Mouse (Mus musculus) urinary bladder, postnatal 36 days (tissue): ENCODE measurements around the gene Prpf3.
A peak's percentile ranks its signal among the peaks of the same experiment; 100 is the strongest.
"Not testable (repeated sequence)": the region's sequence is repeated elsewhere in the genome, so short reads cannot be mapped to it uniquely, and the experiment has no call there.

ENCODE experiments used
- DNase-seq, 2 experiments: peaks; one replicate each; pipeline ENCODE4 v3.0.0; 2022; ENCODE audit warnings: low spot score in 2 of 2, mixed read lengths in 1 of 2

Gene Prpf3

DNA sequence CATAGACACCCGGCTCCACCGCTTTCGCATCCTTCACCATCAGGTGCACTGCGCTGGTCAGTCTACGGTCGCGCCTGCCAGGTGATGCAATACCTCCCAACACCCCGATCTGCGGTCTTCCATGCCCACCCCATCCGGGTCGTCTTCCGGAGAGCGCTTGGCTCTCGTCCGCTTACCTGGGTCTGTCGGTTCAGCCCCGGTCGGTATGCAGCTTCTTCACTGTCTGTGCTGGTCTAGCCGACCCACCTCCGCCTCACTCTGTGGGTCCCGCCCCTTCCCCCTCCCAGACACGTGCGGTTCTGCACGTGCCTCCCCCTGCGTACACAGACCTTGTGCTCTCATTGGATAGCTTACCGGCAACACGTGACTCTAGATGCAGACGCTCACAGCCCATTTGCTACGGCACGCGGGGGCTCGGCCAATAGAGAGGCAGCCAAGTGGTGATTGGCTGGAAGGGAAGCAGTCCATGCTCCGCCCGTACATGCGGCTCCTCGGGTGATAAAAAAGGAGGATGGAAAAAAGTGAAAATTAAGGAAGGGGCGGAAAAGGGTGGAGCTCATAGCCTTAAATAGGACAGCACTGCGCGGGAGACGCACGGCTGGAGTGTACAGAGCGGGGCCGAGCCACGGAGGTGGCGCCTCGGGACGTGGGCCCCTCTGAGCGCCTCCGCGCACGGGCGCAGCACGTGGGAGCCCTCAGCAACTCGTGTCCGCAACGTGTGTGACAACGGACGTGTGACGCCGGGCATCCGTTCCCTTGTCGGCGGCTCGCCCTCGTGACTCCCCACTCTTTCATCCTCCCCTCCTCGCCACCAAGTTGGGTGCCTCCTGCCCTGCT is 26.5 kb upstream of the Prpf3 start, which contains the start of gene Ciart:
TSS of gene Ciart (minus strand) at position 273 of the 837 bp plus-strand sequence.
- peak; percentile 86 to 96 for DNase-seq

DNA sequence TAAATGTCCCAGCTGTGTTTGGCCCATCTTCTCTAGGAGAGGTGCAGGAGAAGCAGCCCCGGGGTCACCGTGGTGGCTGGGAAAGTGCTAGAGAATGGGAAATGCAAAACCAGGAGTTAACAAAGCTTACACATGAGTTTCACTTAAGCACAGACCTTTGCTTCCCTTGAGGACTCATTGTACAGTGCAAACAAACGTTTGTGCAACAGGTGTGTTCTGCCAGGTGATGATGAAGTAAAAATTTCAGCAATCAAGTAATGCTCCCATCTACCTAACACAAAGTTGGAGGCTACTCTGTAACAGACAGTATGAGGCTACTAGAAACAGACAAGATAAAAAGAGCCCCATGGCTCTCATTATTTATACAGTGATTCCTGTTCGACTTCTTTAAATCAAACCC is 23.4 kb upstream of the Prpf3 start:
- DNase-seq, result no peak

DNA sequence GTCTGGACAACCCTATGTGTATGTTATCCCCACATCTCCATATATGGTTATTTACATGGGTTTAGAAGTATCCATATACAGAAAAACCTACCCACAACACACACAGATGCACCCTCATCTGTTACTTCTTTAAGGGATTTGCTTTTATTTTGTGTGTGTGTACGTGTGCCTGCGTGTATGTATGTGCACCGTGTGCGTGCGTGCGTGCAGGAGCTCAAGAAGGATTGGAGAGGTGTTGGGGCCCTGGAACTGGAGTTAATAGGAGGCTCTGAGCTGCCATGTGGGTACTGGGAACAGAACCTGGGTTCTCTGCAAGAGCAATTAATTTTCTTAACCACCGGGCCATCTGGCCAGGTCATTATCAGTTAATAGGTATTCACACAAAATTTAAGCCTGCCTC is 16.4 kb upstream of the Prpf3 start:
- no peak for DNase-seq

DNA sequence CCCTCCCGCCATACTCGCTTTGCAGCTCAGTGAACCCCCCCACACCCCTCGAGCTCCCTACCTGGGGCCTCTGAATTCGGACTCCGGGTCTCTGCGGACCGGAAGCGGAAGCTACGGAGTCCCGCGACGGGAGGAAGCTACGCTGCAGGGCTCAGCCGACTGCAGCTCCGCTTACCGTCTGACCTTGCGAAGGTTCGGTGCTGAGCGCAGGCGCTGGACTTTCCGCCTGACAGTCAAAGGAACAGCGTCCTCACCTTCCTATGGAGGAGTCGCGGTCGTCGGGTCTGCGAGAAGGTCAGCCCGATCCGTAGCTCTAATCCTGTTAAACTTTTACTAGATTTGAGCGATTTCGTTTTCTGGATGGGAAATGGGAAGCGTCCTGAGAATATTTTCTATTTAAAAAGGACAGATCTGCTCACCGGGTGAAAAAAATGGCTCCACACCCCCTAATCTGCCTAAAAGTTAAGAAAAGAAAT is 15.7 kb upstream of the Prpf3 start, which contains the start of gene Mrps21:
TSS of gene Mrps21 (minus strand) at position 128 of the 476 bp plus-strand sequence.
- peak; percentile 77 to 86 for DNase-seq

DNA sequence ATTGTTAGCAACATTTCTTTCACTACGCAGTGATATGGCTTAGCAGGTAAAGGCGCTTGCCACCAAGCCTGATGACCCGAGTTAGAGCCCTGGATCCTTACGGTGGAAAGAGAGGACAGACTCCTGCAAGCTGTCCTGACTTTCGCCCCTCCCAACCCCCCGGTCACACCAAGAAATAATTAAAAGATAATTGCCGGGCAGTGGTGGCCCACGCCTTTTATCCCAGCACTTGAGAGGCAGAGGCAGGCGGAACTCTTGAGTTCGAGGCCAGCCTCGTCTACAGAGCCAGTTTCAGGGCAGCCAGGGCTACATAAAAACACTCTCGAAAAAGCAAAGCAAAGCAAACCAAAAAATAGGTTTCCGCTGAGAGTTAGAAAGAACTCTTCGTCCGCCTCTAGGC is 15.3 kb upstream of the Prpf3 start:
- DNase-seq, result no peak

DNA sequence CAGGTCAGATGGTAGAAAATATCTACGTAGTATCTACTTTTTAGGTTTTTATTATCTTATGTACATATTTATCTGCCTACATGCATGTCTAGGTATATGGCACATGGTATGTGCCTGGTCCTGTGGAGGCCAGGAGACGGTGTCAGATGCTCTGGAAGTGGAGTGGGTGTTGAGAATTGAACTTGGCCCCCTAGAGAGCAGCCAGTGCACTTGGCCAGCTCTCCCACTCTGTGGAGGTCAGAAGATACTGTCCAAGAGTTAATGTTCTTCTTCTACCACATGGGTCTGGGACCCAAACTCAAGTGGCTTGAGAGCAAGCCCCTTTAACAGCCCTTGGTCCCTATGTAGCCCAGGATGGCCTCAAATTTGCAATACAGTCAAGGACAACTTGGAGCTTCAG is 11.7 kb upstream of the Prpf3 start:
- DNase-seq, result no peak

DNA sequence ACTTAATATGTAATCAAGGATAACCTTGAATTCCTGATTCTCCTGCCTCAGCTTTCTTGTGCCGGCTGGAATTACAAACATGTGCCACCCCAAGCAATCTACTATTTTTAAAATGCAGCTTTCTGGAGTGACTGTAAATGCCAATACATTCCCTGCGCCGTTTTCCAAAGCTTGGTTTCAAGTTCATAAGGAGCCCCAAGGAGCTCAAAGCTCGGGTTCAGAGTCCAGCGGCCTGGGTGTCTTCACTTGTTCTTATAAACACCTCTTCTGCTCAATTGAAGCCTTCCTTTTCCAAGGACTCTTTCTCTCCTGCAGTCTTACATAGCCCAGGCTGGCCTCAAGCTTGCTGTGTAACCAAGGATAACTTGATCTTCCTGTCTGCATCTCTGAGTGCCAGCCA is 10.4 kb upstream of the Prpf3 start:
- no peak for DNase-seq

DNA sequence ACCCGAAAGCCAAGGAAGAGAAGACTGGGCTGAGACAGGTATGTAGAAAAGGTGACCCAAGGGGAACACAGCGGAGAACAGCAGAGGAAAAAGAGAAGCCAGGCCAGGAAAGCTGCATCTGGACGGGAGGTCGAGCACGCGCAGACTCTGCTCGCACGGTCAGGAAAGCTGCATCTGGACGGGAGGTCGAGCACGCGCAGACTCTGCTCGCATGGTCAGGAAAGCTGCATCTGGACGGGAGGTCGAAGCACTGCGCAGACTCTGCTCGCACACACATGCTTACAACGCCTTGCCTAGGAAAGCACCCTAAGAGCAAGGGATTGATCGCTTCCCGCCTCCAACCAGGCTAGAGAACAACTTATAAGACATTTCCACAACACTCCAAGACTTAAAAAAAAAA is 9.9 kb upstream of the Prpf3 start:
- no peak for DNase-seq

DNA sequence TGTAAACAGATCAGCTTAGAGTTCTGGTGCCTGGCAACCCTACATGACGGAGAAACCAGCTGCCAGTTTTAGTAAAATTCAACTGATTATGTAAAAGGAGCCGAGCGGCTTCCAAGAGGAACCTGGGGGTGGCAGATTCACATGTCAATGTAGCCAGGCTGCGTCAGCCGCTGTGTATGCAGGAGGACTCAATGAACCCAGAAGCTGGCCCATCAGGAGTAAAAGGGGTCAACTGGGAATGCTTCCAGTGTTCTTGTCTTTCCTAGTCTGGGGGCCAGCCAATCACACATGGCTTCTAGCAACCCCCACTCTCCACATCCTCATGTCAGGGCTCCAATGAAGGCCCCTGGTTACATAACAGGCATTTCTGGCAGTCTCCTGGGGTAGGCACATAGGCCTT is 9.4 kb upstream of the Prpf3 start:
- no peak for DNase-seq

DNA sequence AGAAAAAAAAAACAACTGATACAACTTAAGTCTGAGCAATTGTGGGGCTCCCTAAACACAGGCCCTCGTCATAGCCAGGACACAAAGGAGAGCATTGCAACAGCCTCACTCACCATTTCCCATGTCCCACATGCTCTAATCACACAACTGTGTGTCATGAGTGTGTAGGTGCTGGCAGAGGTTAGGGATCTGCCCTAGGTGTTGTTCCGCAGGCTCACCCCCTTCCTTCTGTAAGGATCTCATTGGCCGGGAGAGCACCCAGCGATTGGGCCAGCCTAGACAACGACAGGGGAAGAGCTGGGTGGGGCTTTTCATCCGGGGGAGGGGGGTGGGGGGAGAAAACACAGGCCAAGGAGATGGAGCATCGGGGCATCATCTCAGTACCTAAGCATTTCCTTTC is 7.9 kb upstream of the Prpf3 start:
- DNase-seq, result no peak

DNA sequence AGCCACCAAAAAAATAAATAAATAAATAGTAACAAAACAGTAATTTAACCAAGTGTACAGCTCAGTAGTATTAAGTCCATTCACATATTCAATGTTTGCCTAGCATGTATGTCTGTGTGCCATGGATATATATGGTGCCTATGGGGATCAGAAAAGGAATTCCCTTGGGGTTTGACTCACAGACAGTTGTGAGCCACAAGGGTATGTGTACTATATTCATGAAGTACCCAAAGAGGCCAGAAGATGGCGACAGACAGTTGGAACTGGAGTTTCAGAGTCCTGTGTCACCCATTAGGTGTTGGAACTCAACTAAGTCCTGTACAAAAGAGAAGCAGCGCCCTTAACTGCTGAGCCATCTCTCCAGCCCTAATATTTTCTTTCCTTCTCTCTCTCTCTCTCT is 6.1 kb upstream of the Prpf3 start:
- peak; percentile 27 to 42 for DNase-seq

DNA sequence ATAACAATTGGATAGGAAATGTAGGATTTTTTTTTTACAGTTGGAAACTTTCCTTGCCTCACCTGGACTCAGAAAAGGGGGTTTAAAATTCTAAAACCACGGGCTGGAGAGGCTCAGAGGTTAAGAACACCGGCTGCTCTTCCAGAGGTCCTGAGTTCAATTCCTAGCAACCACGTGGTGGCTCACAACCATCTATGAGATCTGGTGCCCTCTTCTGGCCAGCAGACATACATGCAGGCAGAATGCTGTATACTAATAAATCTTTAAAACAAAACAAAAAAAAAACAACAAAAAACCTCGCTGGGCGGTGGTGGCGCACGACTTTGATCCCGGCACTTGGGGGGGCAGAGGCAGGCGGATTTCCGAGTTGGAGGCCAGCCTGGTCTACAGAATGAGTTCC is 5.5 kb upstream of the Prpf3 start:
- DNase-seq, result no peak

DNA sequence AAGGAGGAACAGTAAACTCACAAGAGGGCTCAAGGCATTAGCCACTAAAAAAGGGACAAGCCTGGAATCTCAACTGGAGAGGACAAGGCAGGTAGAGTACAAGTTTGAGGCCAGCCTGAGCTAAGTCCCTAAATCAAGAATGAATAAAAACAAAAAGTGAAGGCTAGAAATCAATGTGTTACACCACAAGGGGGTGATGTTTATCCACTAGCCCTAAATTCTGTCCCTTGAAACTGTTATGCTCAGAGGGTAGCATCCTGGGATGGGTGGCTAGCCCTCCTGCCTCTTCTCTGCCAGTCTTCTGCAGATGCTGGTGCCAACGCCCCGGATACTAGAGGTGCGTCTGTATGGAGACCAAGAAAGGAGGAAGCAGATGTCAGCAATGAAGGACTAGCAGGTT is 4.6 kb upstream of the Prpf3 start:
- DNase-seq, result no peak

DNA sequence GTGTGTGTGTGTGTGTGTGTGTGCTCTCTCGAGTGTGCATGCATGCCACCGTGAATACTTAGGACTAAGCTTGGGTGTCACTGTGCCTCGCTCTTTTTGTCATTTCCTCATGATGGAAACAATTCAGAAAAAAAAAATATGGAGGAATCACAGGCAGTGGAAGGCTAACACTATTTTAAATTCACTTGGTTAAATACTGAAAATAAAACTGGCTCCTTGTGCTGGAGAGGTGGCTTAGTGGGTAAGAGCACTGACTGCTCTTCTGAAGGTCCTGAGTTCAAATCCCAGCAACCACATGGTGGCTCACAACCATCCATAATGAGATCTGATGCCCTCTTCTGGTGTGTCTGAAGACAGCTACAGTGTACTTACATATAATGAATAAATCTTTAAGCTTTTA is 2.6 kb upstream of the Prpf3 start:
- DNase-seq, result not testable (repeated sequence)

DNA sequence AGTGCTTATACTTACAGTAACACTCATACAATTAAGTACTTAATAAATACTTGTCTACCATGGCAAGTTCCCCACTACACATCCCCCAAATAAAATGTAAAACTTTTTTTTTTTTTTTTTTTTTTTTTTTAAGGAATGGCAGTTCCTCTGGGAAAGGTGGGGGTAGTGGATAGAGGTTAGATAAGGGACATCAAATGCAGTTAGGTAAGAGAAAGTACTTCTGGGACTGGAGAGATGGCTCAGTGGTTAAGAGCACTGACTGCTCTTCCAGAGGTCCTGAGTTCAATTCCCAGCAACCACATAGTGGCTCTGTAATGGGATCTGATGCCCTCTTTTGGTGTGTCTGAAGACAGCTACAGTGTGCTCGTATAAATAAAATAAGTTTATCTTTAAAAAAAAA is 1.4 kb upstream of the Prpf3 start:
- DNase-seq, result not testable (repeated sequence)

DNA sequence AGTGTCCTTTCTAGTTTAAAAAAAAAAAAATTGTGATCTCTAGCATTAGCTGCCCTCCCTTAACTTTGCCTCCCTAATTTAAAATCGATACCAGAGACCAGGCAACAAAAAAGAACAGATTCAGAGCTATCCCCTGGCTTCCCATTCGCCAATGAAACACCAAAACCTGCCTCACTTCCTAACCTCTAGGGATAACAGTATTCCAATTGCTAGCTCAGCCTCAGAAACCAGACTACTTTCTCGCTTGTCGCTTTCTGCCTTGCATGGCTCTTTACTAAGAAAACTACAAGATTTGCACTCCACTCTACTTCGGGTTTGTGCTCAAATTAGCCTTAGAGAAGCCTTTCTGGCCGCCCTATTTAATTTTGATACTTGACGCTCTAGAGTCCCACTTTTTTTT is 430 bp upstream of the Prpf3 start:
- DNase-seq, result no peak

DNA sequence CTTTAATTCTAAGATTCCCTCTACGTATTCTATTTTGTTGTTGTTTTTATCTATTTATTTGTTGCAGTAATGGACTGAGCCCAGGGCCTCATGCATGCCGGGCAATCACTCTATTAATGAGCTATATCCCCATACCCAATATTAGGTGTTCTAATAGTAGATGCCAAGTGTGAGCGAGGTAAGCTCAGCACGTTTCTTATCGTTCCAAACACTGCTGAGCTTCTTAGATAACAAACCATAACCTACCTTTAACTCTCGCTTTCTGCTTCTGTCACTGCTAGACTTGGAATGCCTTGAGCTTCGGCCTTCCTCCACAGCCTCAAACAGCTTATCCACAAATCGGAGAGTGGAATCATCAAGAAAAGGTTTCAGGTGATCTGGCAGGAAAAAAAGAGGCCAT is 4.4 kb downstream of the Prpf3 start:
- no peak for DNase-seq

DNA sequence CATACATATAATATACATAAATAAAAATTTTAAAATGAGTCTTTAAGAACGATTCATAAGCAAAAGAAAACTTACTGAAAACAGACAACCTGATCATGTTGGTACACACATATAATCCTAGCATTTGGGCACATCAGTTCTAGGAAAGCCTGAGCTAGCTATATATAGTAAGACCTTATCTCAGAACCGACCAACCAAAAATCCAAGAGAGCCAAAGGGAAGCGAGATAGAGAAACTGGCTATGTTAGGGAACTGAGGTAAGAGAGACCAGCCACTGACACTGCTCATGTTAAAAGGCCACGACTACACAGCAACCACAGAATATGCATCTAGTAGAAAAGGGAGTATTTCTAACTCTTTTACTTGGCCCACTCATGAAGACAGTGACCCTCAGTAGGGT is 5.1 kb downstream of the Prpf3 start:
- DNase-seq, result no peak

DNA sequence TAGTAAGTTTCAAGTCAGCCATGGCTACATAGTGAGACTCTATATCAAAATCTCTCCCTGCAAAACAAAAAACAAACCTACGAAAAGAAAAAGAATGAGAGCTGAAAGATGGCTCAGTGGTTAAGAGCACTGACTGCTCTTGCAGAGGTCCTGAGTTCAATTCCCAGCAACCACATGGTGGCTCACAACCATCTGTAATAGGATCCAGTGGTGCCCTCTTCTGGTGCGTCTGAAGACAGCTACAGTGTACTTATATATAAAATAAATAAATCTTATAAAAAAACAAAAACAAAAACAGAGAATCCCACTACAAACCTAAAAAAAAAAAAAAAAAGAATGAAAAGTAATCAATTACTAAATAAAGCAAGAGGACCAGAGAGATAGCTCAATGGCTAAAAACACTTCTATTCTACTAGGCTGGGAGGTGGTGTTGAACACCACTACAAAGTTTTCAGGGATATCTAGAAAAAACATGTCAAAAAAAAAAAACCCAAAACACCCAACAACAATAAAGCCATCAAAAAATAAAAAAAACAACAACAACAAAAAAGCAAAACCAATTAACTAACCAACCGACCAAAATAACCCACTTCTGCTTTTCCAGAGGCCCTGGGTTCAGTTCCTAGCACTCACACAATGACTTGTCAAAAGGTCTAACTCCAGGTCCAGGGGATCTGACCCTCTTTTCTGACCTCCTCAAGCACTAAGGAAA is 13.0 kb downstream of the Prpf3 start:
- no peak for DNase-seq

DNA sequence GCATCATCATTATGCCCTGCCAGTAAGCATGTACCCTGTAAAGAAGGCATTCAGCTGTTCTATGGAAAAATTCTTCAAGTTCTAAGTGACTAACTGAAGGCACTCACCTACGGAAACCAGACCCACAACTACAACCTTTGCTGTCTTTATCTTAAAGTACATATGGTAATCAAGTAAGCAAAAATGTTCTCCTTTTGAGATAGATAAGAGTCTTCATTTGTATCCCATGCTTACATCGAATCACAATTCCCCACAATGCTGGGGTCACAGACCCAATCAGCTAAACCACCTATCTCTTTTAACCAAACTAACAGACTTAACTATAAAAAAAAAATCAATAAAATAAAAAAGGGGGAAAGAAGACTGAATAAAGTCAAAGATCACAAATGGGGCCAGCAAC is 16.4 kb downstream of the Prpf3 start:
- no peak for DNase-seq

DNA sequence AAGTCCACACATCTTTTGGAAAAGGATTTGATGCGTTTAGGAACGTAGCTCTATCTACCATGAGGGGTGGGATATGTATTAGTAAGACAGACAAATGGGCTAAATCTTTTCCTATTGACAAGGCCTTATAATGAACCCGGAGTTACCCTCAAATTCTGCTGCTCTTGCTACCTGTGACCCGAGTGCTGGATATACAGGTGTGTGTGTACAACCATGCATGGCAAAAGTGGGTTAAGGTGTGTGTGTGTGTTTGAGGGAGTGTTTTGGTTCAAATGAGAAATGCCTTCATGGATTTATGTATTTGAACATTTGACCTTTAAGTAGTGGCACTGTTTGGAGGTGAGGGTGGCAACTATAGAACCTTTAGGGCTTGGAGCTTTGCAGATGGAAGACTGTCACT is 26.6 kb downstream of the Prpf3 start:
- DNase-seq, result no peak

DNA sequence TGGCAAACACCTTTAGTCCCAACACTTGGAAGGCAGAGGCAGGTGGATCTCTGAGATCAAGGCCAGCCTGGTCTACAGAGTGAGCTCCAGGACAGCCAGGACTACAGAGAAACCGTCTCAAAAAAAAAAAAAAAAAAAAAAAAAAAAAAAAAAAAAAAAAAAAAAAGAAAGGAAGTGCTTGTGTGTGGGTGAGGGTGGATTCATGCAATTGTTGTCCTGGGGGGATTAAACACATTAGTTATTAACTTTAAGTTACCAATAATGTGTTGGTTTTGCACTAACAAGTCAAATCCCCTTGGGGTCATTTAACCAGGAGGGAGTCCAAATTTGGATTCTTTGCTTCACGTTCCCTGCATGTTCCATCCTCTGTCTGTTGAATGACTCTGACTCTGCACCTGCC is 29.4 kb downstream of the Prpf3 start:
- DNase-seq, result no peak
